Mouse (Mus musculus) neural tube, embryonic 13.5 days (tissue): ENCODE measurements at regions not wholly inside any gene's neighbourhood (a gene's known extent, or its start where the extent isn't known, plus 50 kb on each side); places are given as distances from the start of the nearest gene placed in this dataset.
"Not testable (repeated sequence)": the region's sequence is repeated elsewhere in the genome, so short reads cannot be mapped to it uniquely, and the experiment has no call there.

Experiments
- ATAC-seq: fragments of 200-750 bp; cut with Nextera tagmentation; 2 replicates; pipeline ENCODE4 v1.8.0; 2017; ENCODE audit warnings: low read depth, mild to moderate bottlenecking, moderate TSS enrichment, moderate library complexity
- H3K27ac ChIP-seq: fragments of 300-500 bp; sonication (generic); replicated peaks from 2 replicates; pipeline ENCODE4 v1.5.1; 2015; ENCODE audit warnings: moderate library complexity, mild to moderate bottlenecking, inconsistent platforms
- H3K27me3 ChIP-seq: fragments of 300-500 bp; sonication (generic); 2 replicates; pipeline ENCODE4 v1.6.1; 2015; ENCODE audit warnings: mild to moderate bottlenecking, inconsistent platforms
- H3K36me3 ChIP-seq: fragments of 300-500 bp; sonication (generic); 2 replicates; pipeline ENCODE4 v1.6.1; 2015; ENCODE audit warnings: mild to moderate bottlenecking, inconsistent platforms
- H3K4me1 ChIP-seq: fragments of 300-500 bp; sonication (generic); replicated peaks from 2 replicates; pipeline ENCODE4 v1.6.1; 2015; ENCODE audit warnings: inconsistent platforms
- H3K4me2 ChIP-seq: fragments of 300-500 bp; sonication (generic); 2 replicates; pipeline ENCODE4 v1.6.1; 2015; ENCODE audit warnings: inconsistent platforms, mild to moderate bottlenecking, moderate library complexity
- H3K4me3 ChIP-seq: fragments of 300-500 bp; sonication (generic); 2 replicates; pipeline ENCODE4 v1.5.1; 2015; ENCODE audit warnings: mild to moderate bottlenecking, inconsistent platforms
- H3K9ac ChIP-seq: fragments of 300-500 bp; sonication (generic); 2 replicates; pipeline ENCODE4 v1.6.1; 2015; ENCODE audit warnings: moderate library complexity, mild to moderate bottlenecking, inconsistent platforms
- H3K9me3 ChIP-seq: fragments of 300-500 bp; sonication (generic); 2 replicates; pipeline ENCODE4 v1.6.1; 2016; ENCODE audit warnings: inconsistent platforms
- WGBS: fragments of 180-500 bp; shearing (Covaris S2); methylation state at CpG from one replicate; pipeline ENCODE4 v1.1.7; 2015; 5-methylcytosine and 5-hydroxymethylcytosine counted together

GRCm38 (mm10) chr1:14688041-14688440, 1405.1 kb downstream of the 4930444P10Rik start:
- H3K4me3 ChIP-seq, ATAC-seq, H3K9ac ChIP-seq, H3K36me3 ChIP-seq, H3K4me2 ChIP-seq, H3K27ac ChIP-seq, H3K9me3 ChIP-seq, H3K4me1 ChIP-seq, H3K27me3 ChIP-seq: not testable (repeated sequence)
- 84% methylated on average over 2 of the region's 2 CpGs for WGBS

GRCm38 (mm10) chr1:14686172-14686571, 1407.0 kb downstream of the 4930444P10Rik start:
- H3K4me2 ChIP-seq = no peak overlapping the region
- H3K9me3 ChIP-seq = no peaks in the 10 kb centered on the region
- H3K27ac ChIP-seq = no peak overlapping the region
- H3K4me1 ChIP-seq = no peaks in the 10 kb centered on the region
- H3K27me3 ChIP-seq = no peaks in the 10 kb centered on the region
- no peak overlapping the region for H3K4me3 ChIP-seq
- H3K36me3 ChIP-seq = no peaks in the 10 kb centered on the region
- ATAC-seq = no peak
- WGBS = 58% methylated on average over 2 of the region's 2 CpGs
- no peak overlapping the region for H3K9ac ChIP-seq

GRCm38 (mm10) chr1:14680443-14680842, 1412.7 kb downstream of the 4930444P10Rik start:
- Histone ChIP-seq H3K36me3 (no peaks in the 10 kb centered on the region), H3K27me3 (no peaks in the 10 kb centered on the region), H3K4me2 (no peak overlapping the region), H3K9me3 (no peaks in the 10 kb centered on the region), H3K9ac (no peak overlapping the region), H3K27ac (no peak overlapping the region), H3K4me1 (no peaks in the 10 kb centered on the region), H3K4me3 (no peak overlapping the region)
- ATAC-seq = no peak
- WGBS = 89% methylated on average over 3 of the region's 3 CpGs

GRCm38 (mm10) chr1:14672393-14672999, 1420.6 kb downstream of the 4930444P10Rik start:
- Histone ChIP-seq H3K9ac (no peak overlapping the region), H3K4me1 (no peaks in the 10 kb centered on the region), H3K27me3 (no peaks in the 10 kb centered on the region), H3K9me3 (no peaks in the 10 kb centered on the region), H3K4me3 (no peak overlapping the region), H3K4me2 (no peak overlapping the region), H3K27ac (no peak overlapping the region), H3K36me3 (no peaks in the 10 kb centered on the region)
- no peak for ATAC-seq
- WGBS = 18% methylated on average over 6 of the region's 6 CpGs

GRCm38 (mm10) chr1:14662706-14663312, 1430.3 kb downstream of the 4930444P10Rik start:
- Histone ChIP-seq H3K9ac (no peak overlapping the region), H3K27ac (no peak overlapping the region), H3K9me3 (no peaks in the 10 kb centered on the region), H3K4me3 (no peak overlapping the region), H3K27me3 (no peaks in the 10 kb centered on the region), H3K36me3 (no peaks in the 10 kb centered on the region), H3K4me2 (no peak overlapping the region), H3K4me1 (no peaks in the 10 kb centered on the region)
- no peak for ATAC-seq
- 74% methylated on average over 6 of the region's 6 CpGs for WGBS

GRCm38 (mm10) chr1:14661854-14662253, 1431.3 kb downstream of the 4930444P10Rik start:
- Histone ChIP-seq H3K27ac (no peak overlapping the region), H3K9me3 (no peaks in the 10 kb centered on the region), H3K36me3 (no peaks in the 10 kb centered on the region), H3K4me2 (no peak overlapping the region), H3K4me1 (no peaks in the 10 kb centered on the region), H3K9ac (no peak overlapping the region), H3K4me3 (no peak overlapping the region), H3K27me3 (no peaks in the 10 kb centered on the region)
- no peak for ATAC-seq
- WGBS = 50% methylated on average over 2 of the region's 2 CpGs

GRCm38 (mm10) chr1:14650346-14650745, 1442.8 kb downstream of the 4930444P10Rik start:
- Histone ChIP-seq H3K27ac (no peak overlapping the region), H3K9ac (no peak overlapping the region), H3K9me3 (no peaks in the 10 kb centered on the region), H3K27me3 (no peaks in the 10 kb centered on the region), H3K4me1 (no peaks in the 10 kb centered on the region), H3K4me3 (no peak overlapping the region), H3K4me2 (no peak overlapping the region), H3K36me3 (no peaks in the 10 kb centered on the region)
- ATAC-seq = no peak
- WGBS = 81% methylated on average over 2 of the region's 2 CpGs

GRCm38 (mm10) chr1:14635642-14636263, 1457.4 kb downstream of the 4930444P10Rik start:
- no peak for ATAC-seq
- Histone ChIP-seq H3K36me3 (no peaks in the 10 kb centered on the region), H3K4me1 (no peaks in the 10 kb centered on the region), H3K27me3 (no peaks in the 10 kb centered on the region), H3K9ac (no peak overlapping the region), H3K9me3 (no peaks in the 10 kb centered on the region), H3K4me3 (no peak overlapping the region), H3K4me2 (no peak overlapping the region), H3K27ac (no peak overlapping the region)
- 24% methylated on average over 5 of the region's 5 CpGs for WGBS

- no peak overlapping the region for H3K9ac ChIP-seq
- H3K27ac ChIP-seq = no peak overlapping the region
- H3K27me3 ChIP-seq = no peaks in the 10 kb centered on the region
- 28% methylated on average over 4 of the region's 4 CpGs for WGBS
- no peak for ATAC-seq
- H3K4me2 ChIP-seq = no peak overlapping the region
- H3K36me3 ChIP-seq = no peaks in the 10 kb centered on the region
- H3K9me3 ChIP-seq = no peaks in the 10 kb centered on the region
- no peaks in the 10 kb centered on the region for H3K4me1 ChIP-seq
- H3K4me3 ChIP-seq = no peak overlapping the region
Observed at GRCm38 (mm10) chr1:14631994-14632393, 1461.1 kb downstream of the 4930444P10Rik start.

GRCm38 (mm10) chr1:14627204-14627603, 1465.9 kb downstream of the 4930444P10Rik start:
- Histone ChIP-seq H3K9me3 (no peaks in the 10 kb centered on the region), H3K4me1 (0 out of 2 replicates have a peak, but pooled peaks cover 3% of the 10 kb centered on the region), H3K9ac (no peak overlapping the region), H3K27ac (no peak overlapping the region), H3K4me3 (no peak overlapping the region), H3K36me3 (no peaks in the 10 kb centered on the region), H3K4me2 (no peak overlapping the region), H3K27me3 (no peaks in the 10 kb centered on the region)
- ATAC-seq = no peak
- 35% methylated on average over 6 of the region's 6 CpGs for WGBS

- Histone ChIP-seq H3K9ac (no peak overlapping the region), H3K4me1 (0 out of 2 replicates have a peak, but pooled peaks cover 3% of the 10 kb centered on the region), H3K9me3 (no peaks in the 10 kb centered on the region), H3K4me3 (no peak overlapping the region), H3K4me2 (no peak overlapping the region), H3K36me3 (no peaks in the 10 kb centered on the region), H3K27me3 (no peaks in the 10 kb centered on the region), H3K27ac (no peak overlapping the region)
- no peak for ATAC-seq
- 59% methylated on average over 4 of the region's 4 CpGs for WGBS
Observed at GRCm38 (mm10) chr1:14626685-14627084, 1466.4 kb downstream of the 4930444P10Rik start.

- Histone ChIP-seq H3K4me1 (no peaks in the 10 kb centered on the region), H3K27me3 (no peaks in the 10 kb centered on the region), H3K9me3 (no peaks in the 10 kb centered on the region), H3K4me2 (no peak overlapping the region), H3K4me3 (no peak overlapping the region), H3K9ac (no peak overlapping the region), H3K27ac (no peak overlapping the region), H3K36me3 (no peaks in the 10 kb centered on the region)
- WGBS = 80% methylated on average over 5 of the region's 5 CpGs
- no peak for ATAC-seq
Observed at GRCm38 (mm10) chr1:14620922-14621430, 1472.1 kb downstream of the 4930444P10Rik start.
